In the genomic region with DNA sequence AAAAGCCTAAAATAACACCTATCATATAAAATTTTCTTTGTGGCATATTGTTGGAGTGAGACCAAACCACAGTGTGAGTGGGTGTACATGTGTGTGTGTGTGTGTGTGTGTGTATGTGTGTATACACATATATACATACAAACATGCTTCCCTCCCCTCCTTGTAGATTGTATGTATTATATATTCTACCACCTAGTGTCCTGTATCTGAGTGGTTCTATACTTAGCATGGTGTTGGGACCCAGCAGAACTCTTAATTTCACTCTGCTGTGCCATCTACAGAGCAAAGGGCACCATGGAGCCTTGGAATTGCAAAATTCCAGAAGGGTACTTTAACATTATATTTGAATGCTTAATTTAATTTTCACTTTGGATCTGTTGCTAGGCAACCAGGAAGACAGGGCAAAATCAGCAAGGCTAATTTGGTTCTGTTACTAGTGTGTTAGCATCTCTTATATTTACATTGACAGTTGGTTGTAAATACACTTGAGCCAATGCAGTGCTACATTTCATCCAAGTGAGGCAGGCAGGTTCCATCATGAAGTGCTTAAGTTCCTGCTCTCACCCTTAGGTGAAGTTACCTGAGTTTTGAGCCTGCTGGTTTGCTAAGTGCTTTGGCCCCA, we compare ENCODE assay signal across 26 mouse cellular contexts.
DNase-seq lines count a peak whose midpoint lies in the region; ATAC-seq and TF ChIP-seq lines count a peak whose summit lies in the region.
"Had no signal": no experiment of that assay in that cellular context is flagged by ENCODE, and none has a peak within 500 bp of the region (broad histone marks: within the 10 kb centered on the region; RNA-seq: fewer than 3 reads in every experiment).

No protein-coding gene starts in this region.

- no peaks in the 10 kb centered on the region for H3K27me3 ChIP-seq in forebrain, embryonic 14.5 days (replicated peaks; ENCODE audit: control insufficient read depth, insufficient read depth, low read length)
- no peaks in the 10 kb centered on the region for H3K27me3 ChIP-seq in forebrain, embryonic 11.5 days (ENCODE audit: control insufficient read depth, insufficient read depth, low read length)
- no peaks in the 10 kb centered on the region for H3K27me3 ChIP-seq in hindbrain, postnatal 0 days (ENCODE audit: insufficient read depth, low read length)
- H3K27me3 ChIP-seq in hindbrain, embryonic 13.5 days = no peaks in the 10 kb centered on the region
- H3K27me3 ChIP-seq in midbrain, embryonic 16.5 days (ENCODE audit: control insufficient read depth, insufficient read depth, low read depth, low read length) = no peaks in the 10 kb centered on the region
- no peaks in the 10 kb centered on the region for H3K27me3 ChIP-seq in midbrain, embryonic 14.5 days (ENCODE audit: control insufficient read depth, insufficient read depth, low read length)
- H3K27me3 ChIP-seq in midbrain, postnatal 0 days (ENCODE audit: insufficient read depth, low read length) = no peaks in the 10 kb centered on the region
- H3K27me3 ChIP-seq: embryonic facial prominence, embryonic 13.5 days; heart, embryonic 12.5 days; limb, embryonic 13.5 days; lung, embryonic 15.5 days had no signal

- H3K9me3 ChIP-seq in forebrain, embryonic 14.5 days (replicated peaks; ENCODE audit: control insufficient read depth, low read length) = no peaks in the 10 kb centered on the region
- H3K9me3 ChIP-seq in forebrain, embryonic 11.5 days (ENCODE audit: control insufficient read depth, low read length) = no peaks in the 10 kb centered on the region
- no peaks in the 10 kb centered on the region for H3K9me3 ChIP-seq in hindbrain, postnatal 0 days (ENCODE audit: low read length)
- H3K9me3 ChIP-seq in hindbrain, embryonic 13.5 days = no peaks in the 10 kb centered on the region
- H3K9me3 ChIP-seq in midbrain, embryonic 16.5 days (replicated peaks; ENCODE audit: control insufficient read depth, low read length, poor library complexity, severe bottlenecking) = no peaks in the 10 kb centered on the region
- H3K9me3 ChIP-seq in midbrain, embryonic 14.5 days (ENCODE audit: control insufficient read depth, low read length) = no peaks in the 10 kb centered on the region
- no peaks in the 10 kb centered on the region for H3K9me3 ChIP-seq in midbrain, postnatal 0 days (ENCODE audit: low read length)
- H3K9me3 ChIP-seq: embryonic facial prominence, embryonic 13.5 days; heart, embryonic 12.5 days; limb, embryonic 13.5 days; lung, embryonic 15.5 days had no signal

- no peak overlapping the region for H3K9ac ChIP-seq in forebrain, embryonic 14.5 days (ENCODE audit: low read length)
- H3K9ac ChIP-seq in forebrain, embryonic 11.5 days (ENCODE audit: low read length) = no peak overlapping the region
- H3K9ac ChIP-seq in hindbrain, postnatal 0 days (replicated peaks; ENCODE audit: low read length) = no peak overlapping the region
- H3K9ac ChIP-seq in hindbrain, embryonic 13.5 days = no peak overlapping the region
- no peak overlapping the region for H3K9ac ChIP-seq in midbrain, embryonic 16.5 days (ENCODE audit: low read depth, low read length)
- no peak overlapping the region for H3K9ac ChIP-seq in midbrain, embryonic 14.5 days (replicated peaks; ENCODE audit: low read length)
- H3K9ac ChIP-seq in midbrain, postnatal 0 days (replicated peaks; ENCODE audit: low read length, poor library complexity, severe bottlenecking) = no peak overlapping the region
- H3K9ac ChIP-seq: embryonic facial prominence, embryonic 13.5 days; heart, embryonic 12.5 days; limb, embryonic 13.5 days; lung, embryonic 15.5 days had no signal

- H3K4me3 ChIP-seq in forebrain, embryonic 14.5 days (ENCODE audit: low read depth, low read length) = no peak overlapping the region
- H3K4me3 ChIP-seq in forebrain, embryonic 11.5 days (ENCODE audit: low read depth, low read length) = no peak overlapping the region
- no peak overlapping the region for H3K4me3 ChIP-seq in hindbrain, postnatal 0 days (ENCODE audit: low read length)
- no peak overlapping the region for H3K4me3 ChIP-seq in hindbrain, embryonic 13.5 days
- H3K4me3 ChIP-seq in midbrain, embryonic 16.5 days (ENCODE audit: low read depth, low read length) = no peak overlapping the region
- H3K4me3 ChIP-seq in midbrain, embryonic 14.5 days (replicated peaks; ENCODE audit: low read depth, low read length) = no peak overlapping the region
- H3K4me3 ChIP-seq in midbrain, postnatal 0 days (ENCODE audit: low read depth, low read length) = no peak overlapping the region
- H3K4me3 ChIP-seq: embryonic facial prominence, embryonic 13.5 days; heart, embryonic 12.5 days; limb, embryonic 13.5 days; lung, embryonic 15.5 days had no signal

- DNase-seq in forebrain, embryonic 14.5 days (ENCODE audit: low spot score) = peak; percentile 55
- DNase-seq in forebrain, embryonic 11.5 days (ENCODE audit: low spot score) = no peak
- peak; percentile 22 for DNase-seq in hindbrain, postnatal 0 days (ENCODE audit: low spot score)
- no peak for DNase-seq in midbrain, embryonic 14.5 days
- peak; percentile 28 for DNase-seq in midbrain, postnatal 0 days (ENCODE audit: low spot score)
- no peak for DNase-seq in lung, postnatal 36 days
- DNase-seq: adrenal gland, postnatal 14 days; cerebellum, adult 18-20 months; cerebellum, postnatal 10 days; gastrocnemius, postnatal 25 days; heart, adult 18-20 months; heart, postnatal 4 days; kidney, adult 9 months; kidney, postnatal 10 days; right cerebral cortex, postnatal 4 days; thymus, adult 2 months; thymus, postnatal 36 days had no signal

- no peak overlapping the region for H3K27ac ChIP-seq in forebrain, embryonic 14.5 days (ENCODE audit: low read depth, low read length)
- no peak overlapping the region for H3K27ac ChIP-seq in forebrain, embryonic 11.5 days (ENCODE audit: low read depth, low read length)
- H3K27ac ChIP-seq in hindbrain, postnatal 0 days = no peak overlapping the region
- no peak overlapping the region for H3K27ac ChIP-seq in hindbrain, embryonic 13.5 days
- H3K27ac ChIP-seq in midbrain, embryonic 16.5 days (ENCODE audit: low read length) = peak overlapping the region; percentile 66; the same call in 1 of the 2 replicates
- H3K27ac ChIP-seq in midbrain, embryonic 14.5 days (replicated peaks; ENCODE audit: low read depth, low read length) = no peak overlapping the region
- no peak overlapping the region for H3K27ac ChIP-seq in midbrain, postnatal 0 days (ENCODE audit: low read depth, low read length)
- H3K27ac ChIP-seq: embryonic facial prominence, embryonic 13.5 days; limb, embryonic 13.5 days; lung, embryonic 15.5 days; macrophage had no signal

- H3K4me1 ChIP-seq in forebrain, embryonic 14.5 days (ENCODE audit: control insufficient read depth, insufficient read depth, low read length) = 0 out of 2 replicates have a peak, but pooled peaks cover 3% of the 10 kb centered on the region
- H3K4me1 ChIP-seq in forebrain, embryonic 11.5 days (replicated peaks; ENCODE audit: control insufficient read depth, insufficient read depth, low read length) = no peaks in the 10 kb centered on the region
- H3K4me1 ChIP-seq in hindbrain, postnatal 0 days (ENCODE audit: insufficient read depth, low read length) = no peaks in the 10 kb centered on the region
- H3K4me1 ChIP-seq in hindbrain, embryonic 13.5 days (replicated peaks) = 0 out of 2 replicates have a peak, but pooled peaks cover 12% of the 10 kb centered on the region
- H3K4me1 ChIP-seq in midbrain, embryonic 16.5 days (ENCODE audit: control insufficient read depth, insufficient read depth, low read length) = peaks cover 8% of the 10 kb centered on the region
- no peaks in the 10 kb centered on the region for H3K4me1 ChIP-seq in midbrain, embryonic 14.5 days (ENCODE audit: control insufficient read depth, insufficient read depth, low read length)
- peaks cover 3% of the 10 kb centered on the region; the same call in 1 of the 2 replicates for H3K4me1 ChIP-seq in midbrain, postnatal 0 days (ENCODE audit: insufficient read depth, low read length)
- H3K4me1 ChIP-seq: limb, embryonic 13.5 days; lung, embryonic 15.5 days had no signal

- TF ChIP-seq CTCF in hindbrain, postnatal 0 days (IDR thresholded peaks at IDR 0.05; ENCODE audit: low read depth) = no peak
- peak; percentile 12; the same call in 1 of the 2 replicates for TF ChIP-seq CTCF in midbrain, postnatal 0 days (IDR thresholded peaks at IDR 0.05)

- peak; percentile 61; the same call in 1 of the 2 replicates for ATAC-seq in forebrain, embryonic 14.5 days
- ATAC-seq in forebrain, embryonic 11.5 days (replicated peaks; ENCODE audit: low FRiP score) = no peak
- ATAC-seq in hindbrain, postnatal 0 days = no peak
- no peak for ATAC-seq in hindbrain, embryonic 13.5 days (ENCODE audit: low FRiP score)
- peak; percentile 66 for ATAC-seq in midbrain, embryonic 16.5 days
- no peak; the same call in 1 of the 2 replicates for ATAC-seq in midbrain, embryonic 14.5 days (ENCODE audit: low FRiP score, low TSS enrichment)
- ATAC-seq in midbrain, postnatal 0 days (ENCODE audit: low FRiP score) = 0 out of 2 replicates have a peak, but pooled peaks have one; percentile 38
- ATAC-seq: intestine, postnatal 0 days had no signal

- no peaks in the 10 kb centered on the region for H3K36me3 ChIP-seq in forebrain, embryonic 14.5 days (ENCODE audit: control insufficient read depth, insufficient read depth, low read length)
- H3K36me3 ChIP-seq in forebrain, embryonic 11.5 days (ENCODE audit: control insufficient read depth, insufficient read depth, low read length) = no peaks in the 10 kb centered on the region
- no peaks in the 10 kb centered on the region for H3K36me3 ChIP-seq in hindbrain, postnatal 0 days (ENCODE audit: insufficient read depth, low read length)
- no peaks in the 10 kb centered on the region for H3K36me3 ChIP-seq in hindbrain, embryonic 13.5 days
- no peaks in the 10 kb centered on the region for H3K36me3 ChIP-seq in midbrain, embryonic 16.5 days (ENCODE audit: control insufficient read depth, insufficient read depth, low read length)
- no peaks in the 10 kb centered on the region for H3K36me3 ChIP-seq in midbrain, embryonic 14.5 days (ENCODE audit: control insufficient read depth, insufficient read depth, low read length)
- no peaks in the 10 kb centered on the region for H3K36me3 ChIP-seq in midbrain, postnatal 0 days (ENCODE audit: insufficient read depth, low read length)
- H3K36me3 ChIP-seq: lung, embryonic 15.5 days had no signal

- H3K4me2 ChIP-seq in forebrain, embryonic 14.5 days (ENCODE audit: low read length) = no peak overlapping the region
- H3K4me2 ChIP-seq in forebrain, embryonic 11.5 days (ENCODE audit: low read depth, low read length, severe bottlenecking) = no peak overlapping the region
- no peak overlapping the region for H3K4me2 ChIP-seq in hindbrain, postnatal 0 days (ENCODE audit: low read depth, low read length)
- H3K4me2 ChIP-seq in hindbrain, embryonic 13.5 days = no peak overlapping the region
- no peak overlapping the region for H3K4me2 ChIP-seq in midbrain, embryonic 16.5 days (ENCODE audit: low read length)
- H3K4me2 ChIP-seq in midbrain, embryonic 14.5 days (ENCODE audit: low read length) = no peak overlapping the region
- H3K4me2 ChIP-seq in midbrain, postnatal 0 days (ENCODE audit: low read depth, low read length, poor library complexity, severe bottlenecking) = no peak overlapping the region
- H3K4me2 ChIP-seq: embryonic facial prominence, embryonic 13.5 days; heart, embryonic 12.5 days; limb, embryonic 13.5 days; liver, embryonic 11.5 days; lung, embryonic 15.5 days had no signal

Comparison
In these comparisons a context has a peak if more than half of its experiments do, and no peak if none do; other contexts are left out.
1. ATAC-seq: peak in forebrain, embryonic 14.5 days (single experiment), midbrain, embryonic 16.5 days (single experiment) and midbrain, postnatal 0 days (single experiment); none in forebrain, embryonic 11.5 days (single experiment), hindbrain, postnatal 0 days (single experiment), hindbrain, embryonic 13.5 days (single experiment) and midbrain, embryonic 14.5 days (single experiment).
2. DNase-seq: peak in forebrain, embryonic 14.5 days (single experiment), hindbrain, postnatal 0 days (single experiment) and midbrain, postnatal 0 days (single experiment); none in forebrain, embryonic 11.5 days (single experiment), midbrain, embryonic 14.5 days (single experiment) and lung, postnatal 36 days (single experiment).